Mouse (Mus musculus): ENCODE data around the gene Atxn7l3b. TPM values are rescaled to one million over a fixed set of nuclear protein-coding genes. Genes with fewer than 3 reads are reported as not detected.

Gene Atxn7l3b
- polyA plus RNA-seq, 1 experiment from 2014 or later = 299 TPM

GRCm38 (mm10) chr10:112916575-112917190 is 12.1 kb downstream of the Atxn7l3b start:
- WGBS = 67% methylated on average over 5 of the region's 5 CpGs
- H3K36me3 ChIP-seq = no peaks in the 10 kb centered on the region

GRCm38 (mm10) chr10:112900243-112900642 is 28.6 kb downstream of the Atxn7l3b start:
- Histone ChIP-seq H3K9ac (no peak overlapping the region), H3K27ac (no peak overlapping the region), H3K27me3 (no peaks in the 10 kb centered on the region), H3K36me3 (no peaks in the 10 kb centered on the region), H3K4me1 (no peaks in the 10 kb centered on the region), H3K4me3 (no peak overlapping the region), H3K4me2 (replicated peaks) (no peak overlapping the region), H3K9me3 (no peaks in the 10 kb centered on the region)
- no peak for ATAC-seq (ENCODE audit: insufficient number of reproducible peaks, insufficient read depth, low FRiP score, low TSS enrichment)
- 73% methylated on average over 7 of the region's 7 CpGs for WGBS

More at GRCm38 (mm10) chr10:112916575-112917190, 12.1 kb downstream of the Atxn7l3b start:
- no peak overlapping the region for H3K4me2 ChIP-seq (replicated peaks)
- ATAC-seq (ENCODE audit: insufficient number of reproducible peaks, insufficient read depth, low FRiP score, low TSS enrichment) = no peak
- H3K4me3 ChIP-seq = no peak overlapping the region
- no peak overlapping the region for H3K9ac ChIP-seq
- H3K27me3 ChIP-seq = no peaks in the 10 kb centered on the region
- no peaks in the 10 kb centered on the region for H3K4me1 ChIP-seq
- no peak overlapping the region for H3K27ac ChIP-seq
- no peaks in the 10 kb centered on the region for H3K9me3 ChIP-seq

- Histone ChIP-seq H3K9ac (no peak overlapping the region), H3K4me2 (replicated peaks) (no peak overlapping the region), H3K4me1 (no peaks in the 10 kb centered on the region), H3K36me3 (no peaks in the 10 kb centered on the region), H3K27me3 (no peaks in the 10 kb centered on the region), H3K27ac (no peak overlapping the region), H3K4me3 (no peak overlapping the region), H3K9me3 (no peaks in the 10 kb centered on the region)
- no peak for ATAC-seq (ENCODE audit: insufficient number of reproducible peaks, insufficient read depth, low FRiP score, low TSS enrichment)
- 64% methylated on average over 3 of the region's 3 CpGs for WGBS
These were observed 29.0 kb downstream of the Atxn7l3b start for GRCm38 (mm10) chr10:112899796-112900195.

DNA sequence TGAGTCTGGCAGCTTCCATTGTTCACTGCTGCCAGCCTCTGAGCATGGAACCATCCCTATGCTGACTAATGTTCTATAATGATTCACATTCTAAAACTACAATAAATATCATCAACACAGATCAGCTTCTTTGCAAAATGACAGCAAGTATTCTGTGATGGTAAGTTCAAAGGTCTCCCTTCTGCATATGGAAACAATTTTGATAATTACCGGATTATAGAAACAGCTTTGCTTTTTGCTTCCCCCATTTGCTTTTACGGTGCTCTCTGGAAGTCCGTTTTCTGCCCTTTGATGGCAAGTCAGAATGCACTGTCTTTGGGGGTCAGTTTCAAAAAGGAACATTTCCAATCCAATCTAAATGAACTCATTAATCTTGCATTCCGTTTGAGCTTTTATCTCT is 32.2 kb downstream of the Atxn7l3b start:
- Histone ChIP-seq H3K9ac (no peak overlapping the region), H3K27me3 (no peaks in the 10 kb centered on the region), H3K4me3 (no peak overlapping the region), H3K9me3 (no peaks in the 10 kb centered on the region), H3K27ac (no peak overlapping the region), H3K36me3 (no peaks in the 10 kb centered on the region), H3K4me2 (replicated peaks) (no peak overlapping the region), H3K4me1 (no peaks in the 10 kb centered on the region)
- no peak for ATAC-seq (ENCODE audit: insufficient number of reproducible peaks, insufficient read depth, low FRiP score, low TSS enrichment)
- WGBS = 21% methylated on average over 4 of the region's 4 CpGs

DNA sequence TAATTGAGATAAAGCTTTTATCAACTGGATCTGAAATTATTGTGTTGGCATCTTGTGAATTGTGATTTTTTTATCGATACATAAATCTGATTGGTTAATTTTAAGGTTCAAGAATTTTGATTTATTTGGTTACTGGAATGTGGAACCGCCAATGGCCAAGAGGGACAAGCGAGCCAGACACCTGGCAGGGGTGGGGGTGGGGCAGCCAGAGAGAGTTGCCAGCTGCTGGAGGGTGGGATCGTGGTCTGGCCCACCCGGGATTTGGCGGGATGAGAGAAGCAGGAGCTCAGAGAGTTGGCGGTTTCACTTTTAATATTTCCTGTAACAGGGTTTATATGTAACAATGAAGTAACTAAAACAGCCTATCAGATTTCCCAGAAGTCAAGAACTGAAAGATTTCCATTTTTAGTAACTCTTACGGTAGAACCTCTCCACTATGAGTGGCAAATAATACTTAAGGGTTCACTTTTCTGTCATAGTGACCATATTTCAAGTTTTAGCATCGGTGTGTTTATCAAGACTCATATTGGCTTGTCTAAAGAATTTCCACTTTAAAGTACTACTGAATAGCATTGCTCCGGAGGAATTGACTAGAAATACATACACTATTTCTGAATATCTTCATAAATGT is 35.1 kb downstream of the Atxn7l3b start:
- no peak for ATAC-seq (ENCODE audit: insufficient number of reproducible peaks, insufficient read depth, low FRiP score, low TSS enrichment)
- 87% methylated on average over 10 of the region's 10 CpGs for WGBS
- Histone ChIP-seq H3K27me3 (no peaks in the 10 kb centered on the region), H3K4me3 (no peak overlapping the region), H3K4me1 (no peaks in the 10 kb centered on the region), H3K27ac (no peak overlapping the region), H3K36me3 (no peaks in the 10 kb centered on the region), H3K9ac (no peak overlapping the region), H3K9me3 (no peaks in the 10 kb centered on the region), H3K4me2 (replicated peaks) (no peak overlapping the region)

- no peak overlapping the region for H3K4me2 ChIP-seq (replicated peaks)
- no peak for ATAC-seq (ENCODE audit: insufficient number of reproducible peaks, insufficient read depth, low FRiP score, low TSS enrichment)
- no peak overlapping the region for H3K9ac ChIP-seq
- whole genome bisulfite sequencing = 60% methylated on average over 9 of the region's 9 CpGs
- H3K36me3 ChIP-seq = no peaks in the 10 kb centered on the region
- H3K4me3 ChIP-seq = no peak overlapping the region
- H3K9me3 ChIP-seq = no peaks in the 10 kb centered on the region
- H3K4me1 ChIP-seq = no peaks in the 10 kb centered on the region
- no peaks in the 10 kb centered on the region for H3K27me3 ChIP-seq
- no peak overlapping the region for H3K27ac ChIP-seq
These were observed 44.7 kb downstream of the Atxn7l3b start for GRCm38 (mm10) chr10:112884064-112884463.

- no peak for ATAC-seq (ENCODE audit: insufficient number of reproducible peaks, insufficient read depth, low FRiP score, low TSS enrichment)
- Histone ChIP-seq H3K36me3 (no peaks in the 10 kb centered on the region), H3K27me3 (no peaks in the 10 kb centered on the region), H3K9me3 (no peaks in the 10 kb centered on the region), H3K9ac (no peak overlapping the region), H3K4me1 (no peaks in the 10 kb centered on the region), H3K4me3 (no peak overlapping the region), H3K27ac (no peak overlapping the region), H3K4me2 (replicated peaks) (no peak overlapping the region)
- 45% methylated on average over 3 of the region's 3 CpGs for WGBS
These were observed 45.2 kb downstream of the Atxn7l3b start for GRCm38 (mm10) chr10:112883688-112884004.

DNA sequence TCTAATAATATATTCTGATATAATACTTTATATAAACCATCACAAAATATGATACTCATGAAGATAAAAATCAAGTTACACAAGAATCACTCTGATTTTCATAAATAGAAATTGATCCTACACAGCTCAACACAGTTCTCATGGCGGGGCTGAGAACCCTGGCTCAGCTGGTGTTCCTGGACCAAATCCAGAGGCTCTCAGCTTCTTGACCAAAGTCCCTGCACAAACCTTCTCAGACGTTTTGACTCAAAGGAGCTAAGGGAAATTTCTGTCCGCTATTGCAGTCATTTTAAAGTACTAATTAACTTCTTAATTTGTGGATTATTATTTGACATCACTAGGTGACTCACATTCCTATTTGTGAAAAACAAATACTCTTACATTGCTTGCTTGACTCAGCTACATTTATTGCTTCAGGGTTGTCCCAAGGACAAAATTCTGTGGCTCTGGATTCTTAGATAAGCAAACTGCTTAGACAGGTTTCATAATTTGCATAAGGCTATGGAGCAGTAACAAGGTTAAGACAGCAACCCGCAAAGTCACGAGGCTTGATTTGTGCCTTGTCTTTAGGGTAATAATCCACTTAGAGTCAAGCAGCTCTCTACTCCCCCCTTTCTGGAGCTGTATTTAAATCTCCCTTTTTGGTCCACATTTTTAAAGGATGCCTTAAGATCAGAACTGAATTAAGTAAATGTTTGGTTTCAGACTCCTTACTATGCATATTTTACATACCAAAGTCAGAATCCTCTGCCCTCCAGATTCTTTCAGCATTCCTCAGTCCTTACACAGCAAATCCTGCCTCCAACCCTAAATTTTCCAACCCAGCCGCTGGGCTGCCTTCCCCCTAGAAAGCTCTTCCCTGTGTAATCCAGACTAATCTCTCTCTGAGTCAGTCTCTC is 45.8 kb downstream of the Atxn7l3b start:
- no peak overlapping the region for H3K4me3 ChIP-seq
- WGBS = 34% methylated on average over 6 of the region's 6 CpGs
- no peaks in the 10 kb centered on the region for H3K36me3 ChIP-seq
- no peak overlapping the region for H3K27ac ChIP-seq
- H3K4me2 ChIP-seq (replicated peaks) = no peak overlapping the region
- ATAC-seq (ENCODE audit: insufficient number of reproducible peaks, insufficient read depth, low FRiP score, low TSS enrichment) = no peak
- no peak overlapping the region for H3K9ac ChIP-seq
- H3K4me1 ChIP-seq = no peaks in the 10 kb centered on the region
- no peaks in the 10 kb centered on the region for H3K9me3 ChIP-seq
- H3K27me3 ChIP-seq = no peaks in the 10 kb centered on the region

DNA sequence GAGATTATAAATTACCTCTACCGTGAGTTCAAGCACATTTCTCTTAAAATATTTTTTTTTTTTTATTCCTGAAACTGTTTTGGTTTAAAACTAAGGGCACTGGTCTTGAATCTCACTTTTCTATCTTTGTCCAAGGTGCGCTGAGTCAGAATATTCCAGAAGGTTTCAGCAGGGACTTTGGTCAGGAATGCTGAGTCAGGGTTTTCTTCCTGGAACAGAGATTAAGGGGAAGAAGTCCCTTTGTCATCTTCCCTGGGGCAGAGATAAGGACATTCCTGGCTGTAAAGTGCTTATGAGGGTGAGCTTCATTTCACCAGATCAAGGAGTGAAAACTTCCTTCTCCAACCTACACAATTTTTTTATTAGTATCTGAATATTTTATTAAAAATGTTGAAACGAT is 46.7 kb downstream of the Atxn7l3b start:
- Histone ChIP-seq H3K9ac (no peak overlapping the region), H3K27me3 (no peaks in the 10 kb centered on the region), H3K4me2 (replicated peaks) (no peak overlapping the region), H3K4me3 (no peak overlapping the region), H3K36me3 (no peaks in the 10 kb centered on the region), H3K9me3 (no peaks in the 10 kb centered on the region), H3K27ac (no peak overlapping the region), H3K4me1 (no peaks in the 10 kb centered on the region)
- ATAC-seq (ENCODE audit: insufficient number of reproducible peaks, insufficient read depth, low FRiP score, low TSS enrichment) = no peak
- WGBS = 92% methylated on average over 3 of the region's 3 CpGs

GRCm38 (mm10) chr10:112876655-112877393 is 52.0 kb downstream of the Atxn7l3b start:
- Histone ChIP-seq H3K9me3 (no peaks in the 10 kb centered on the region), H3K4me3 (no peak overlapping the region), H3K4me2 (replicated peaks) (no peak overlapping the region), H3K36me3 (no peaks in the 10 kb centered on the region), H3K27ac (no peak overlapping the region), H3K27me3 (no peaks in the 10 kb centered on the region), H3K4me1 (no peaks in the 10 kb centered on the region), H3K9ac (no peak overlapping the region)
- WGBS = 62% methylated on average over 1 of the region's 1 CpGs
- no peak for ATAC-seq (ENCODE audit: insufficient number of reproducible peaks, insufficient read depth, low FRiP score, low TSS enrichment)

Data from embryonic facial prominence, embryonic 12.5 days (tissue).